Mouse (Mus musculus): ENCODE measurements around the gene Slc6a20a. TPM values are rescaled to one million over a fixed set of nuclear protein-coding genes. Genes with fewer than 3 reads are reported as not detected.

Slc6a20a gene
- polyA plus RNA-seq, 1 experiment from 2014 or later: 0.13 TPM

DNA sequence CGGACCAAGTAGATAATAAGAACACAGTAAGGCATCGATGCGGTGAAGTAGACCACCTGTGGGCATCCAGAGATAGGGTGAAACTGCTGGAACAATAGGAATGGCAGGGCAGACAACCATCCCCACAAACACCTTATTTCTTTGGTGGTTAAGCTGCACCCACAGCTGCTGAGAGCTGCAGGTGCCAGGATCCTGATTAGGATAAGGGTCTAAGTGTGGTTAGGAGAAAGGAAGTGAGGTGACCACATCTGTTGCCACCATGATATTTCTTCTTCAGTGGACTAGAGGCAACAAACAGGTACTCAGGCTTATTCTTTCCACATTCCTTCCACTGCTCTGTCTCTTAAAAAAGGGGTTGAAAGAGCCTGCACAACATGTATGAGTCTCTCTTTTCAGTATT lies 21.2 kb downstream of the Slc6a20a start:
- Histone ChIP-seq H3K4me3 (ENCODE audit: low read depth, low read length) (no peak overlapping the region), H3K27me3 (ENCODE audit: control insufficient read depth, insufficient read depth, low read length) (no peaks in the 10 kb centered on the region), H3K27ac (replicated peaks; ENCODE audit: low read depth, low read length) (no peak overlapping the region), H3K36me3 (replicated peaks; ENCODE audit: control insufficient read depth, insufficient read depth, low read depth, low read length) (no peaks in the 10 kb centered on the region), H3K9ac (replicated peaks; ENCODE audit: low read length) (no peak overlapping the region), H3K9me3 (replicated peaks; ENCODE audit: control insufficient read depth, low read length) (no peaks in the 10 kb centered on the region), H3K4me1 (ENCODE audit: control insufficient read depth, insufficient read depth, low read length) (no peaks in the 10 kb centered on the region), H3K4me2 (ENCODE audit: low read depth, low read length) (no peak overlapping the region)
- no peak for DNase-seq (ENCODE audit: low spot score)
- ATAC-seq (replicated peaks; ENCODE audit: insufficient number of reproducible peaks, low FRiP score, low TSS enrichment, low read depth): no peak
- 88% methylated on average over 3 of the region's 3 CpGs for WGBS

DNA sequence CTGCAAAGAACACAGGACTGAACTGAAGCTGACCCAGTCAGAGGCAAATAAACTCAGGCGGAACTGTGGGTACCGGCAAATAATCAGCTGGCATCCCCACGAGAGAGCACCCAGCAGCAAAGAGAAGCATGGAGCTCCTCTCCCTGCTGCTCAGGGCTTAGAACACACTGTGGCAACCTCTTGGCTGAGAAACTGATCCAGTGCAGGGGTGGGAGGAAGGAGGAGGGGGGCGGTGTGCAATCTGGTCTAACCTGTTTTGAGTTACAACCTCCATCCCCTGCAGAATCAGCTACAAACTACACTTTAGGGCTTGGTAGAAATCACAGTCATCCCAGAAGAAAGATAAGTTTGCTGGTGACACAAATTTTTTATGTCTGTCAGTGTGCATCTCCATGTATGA lies 27.3 kb downstream of the Slc6a20a start:
- 32% methylated on average over 4 of the region's 4 CpGs for WGBS
- no peak for ATAC-seq (replicated peaks; ENCODE audit: insufficient number of reproducible peaks, low FRiP score, low TSS enrichment, low read depth)
- H3K27me3 ChIP-seq (ENCODE audit: control insufficient read depth, insufficient read depth, low read length): no peaks in the 10 kb centered on the region
- no peak overlapping the region for H3K4me3 ChIP-seq (ENCODE audit: low read depth, low read length)
- peak; percentile 26 for DNase-seq (ENCODE audit: low spot score)
- no peak overlapping the region for H3K4me2 ChIP-seq (ENCODE audit: low read depth, low read length)
- no peaks in the 10 kb centered on the region for H3K36me3 ChIP-seq (replicated peaks; ENCODE audit: control insufficient read depth, insufficient read depth, low read depth, low read length)
- H3K9ac ChIP-seq (replicated peaks; ENCODE audit: low read length): no peak overlapping the region
- no peaks in the 10 kb centered on the region for H3K9me3 ChIP-seq (replicated peaks; ENCODE audit: control insufficient read depth, low read length)
- H3K4me1 ChIP-seq (ENCODE audit: control insufficient read depth, insufficient read depth, low read length): no peaks in the 10 kb centered on the region
- no peak overlapping the region for H3K27ac ChIP-seq (replicated peaks; ENCODE audit: low read depth, low read length)

DNA sequence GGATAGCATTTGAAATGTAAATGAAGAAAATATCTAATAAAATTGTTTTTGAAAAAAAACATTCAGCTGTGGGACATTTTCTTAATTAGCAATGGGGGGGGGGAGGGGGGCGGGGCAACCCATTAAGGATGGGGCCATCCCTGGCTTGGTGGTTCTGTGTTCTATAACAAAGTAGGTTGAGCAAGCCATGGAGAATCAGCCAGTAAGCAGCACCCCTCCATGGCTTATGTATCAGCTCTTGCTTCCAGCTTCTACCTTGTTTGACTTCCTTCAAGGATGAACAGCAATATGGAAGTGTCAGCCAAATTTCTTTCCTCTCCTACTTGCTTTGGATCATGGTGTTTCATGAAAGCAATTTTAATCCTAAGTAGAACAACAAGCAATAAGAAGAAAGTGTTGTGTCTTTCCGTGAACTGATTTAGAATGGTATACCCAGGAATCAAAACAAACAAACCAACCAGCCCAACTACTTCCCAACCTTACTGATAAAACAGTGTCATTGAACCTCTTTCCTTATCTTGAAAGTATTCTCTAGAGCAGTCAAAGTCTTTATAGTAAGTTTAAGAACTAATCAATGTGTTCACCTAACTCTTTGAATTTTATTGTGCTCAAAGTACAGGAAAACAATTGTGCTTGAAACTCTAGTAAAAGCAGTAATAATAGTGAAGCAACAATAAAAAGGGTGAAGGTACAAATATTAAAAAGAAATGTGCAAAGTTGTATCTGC lies 28.7 kb downstream of the Slc6a20a start:
- Histone ChIP-seq H3K9me3 (replicated peaks; ENCODE audit: control insufficient read depth, low read length) (no peaks in the 10 kb centered on the region), H3K27me3 (ENCODE audit: control insufficient read depth, insufficient read depth, low read length) (no peaks in the 10 kb centered on the region), H3K4me2 (ENCODE audit: low read depth, low read length) (no peak overlapping the region), H3K4me3 (ENCODE audit: low read depth, low read length) (no peak overlapping the region), H3K27ac (replicated peaks; ENCODE audit: low read depth, low read length) (no peak overlapping the region), H3K36me3 (replicated peaks; ENCODE audit: control insufficient read depth, insufficient read depth, low read depth, low read length) (no peaks in the 10 kb centered on the region), H3K4me1 (ENCODE audit: control insufficient read depth, insufficient read depth, low read length) (no peaks in the 10 kb centered on the region), H3K9ac (replicated peaks; ENCODE audit: low read length) (no peak overlapping the region)
- ATAC-seq (replicated peaks; ENCODE audit: insufficient number of reproducible peaks, low FRiP score, low TSS enrichment, low read depth) (no peak), DNase-seq (ENCODE audit: low spot score) (no peak)
- 91% methylated on average over 2 of the region's 2 CpGs for WGBS

DNA sequence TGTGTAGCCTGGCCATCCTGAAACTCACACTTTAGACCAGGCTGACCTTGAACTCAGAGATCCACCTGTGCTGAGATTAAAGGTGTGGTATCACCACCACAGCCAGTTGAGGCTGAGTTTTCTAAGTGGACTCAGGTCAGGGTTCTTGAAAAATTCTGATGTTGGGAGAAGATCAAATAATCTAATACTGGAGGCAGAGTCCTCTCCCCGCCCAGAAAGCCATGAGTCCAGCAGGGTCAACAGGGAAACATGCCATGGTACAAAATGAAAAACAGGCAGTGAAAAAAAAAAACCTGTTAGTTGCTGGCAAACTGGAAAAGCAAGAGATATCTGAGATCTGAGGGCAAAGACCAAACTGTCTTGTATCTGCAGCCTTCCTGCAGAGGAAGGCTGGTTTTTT lies 38.6 kb downstream of the Slc6a20a start:
- ATAC-seq (replicated peaks; ENCODE audit: insufficient number of reproducible peaks, low FRiP score, low TSS enrichment, low read depth): no peak
- Histone ChIP-seq H3K36me3 (replicated peaks; ENCODE audit: control insufficient read depth, insufficient read depth, low read depth, low read length) (no peaks in the 10 kb centered on the region), H3K4me2 (ENCODE audit: low read depth, low read length) (no peak overlapping the region), H3K4me1 (ENCODE audit: control insufficient read depth, insufficient read depth, low read length) (no peaks in the 10 kb centered on the region), H3K9ac (replicated peaks; ENCODE audit: low read length) (no peak overlapping the region), H3K4me3 (ENCODE audit: low read depth, low read length) (no peak overlapping the region), H3K27ac (replicated peaks; ENCODE audit: low read depth, low read length) (no peak overlapping the region), H3K9me3 (replicated peaks; ENCODE audit: control insufficient read depth, low read length) (no peaks in the 10 kb centered on the region), H3K27me3 (ENCODE audit: control insufficient read depth, insufficient read depth, low read length) (no peaks in the 10 kb centered on the region)
- DNase-seq (ENCODE audit: low spot score): no peak
- 67% methylated on average over 1 of the region's 1 CpGs for WGBS

DNA sequence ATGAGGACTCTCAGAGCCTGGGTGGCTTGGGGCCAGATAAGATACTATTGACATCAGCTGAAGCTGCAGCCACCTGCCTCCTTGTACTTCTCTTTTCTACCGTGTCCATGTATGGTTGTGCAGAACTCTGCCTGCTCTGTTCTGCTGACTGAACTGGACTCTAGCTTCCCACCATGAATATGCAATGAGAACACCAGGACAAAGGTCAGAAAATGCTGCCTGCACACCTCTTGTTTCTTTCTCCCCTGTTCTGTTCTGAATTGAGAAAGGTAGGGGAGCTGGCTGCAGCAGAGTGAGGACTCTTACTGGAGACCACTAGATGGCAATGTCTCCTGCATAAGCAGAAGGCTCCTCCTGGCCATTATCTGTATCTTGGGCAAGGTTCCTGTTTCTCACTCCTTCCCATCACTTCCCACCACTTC lies 40.0 kb downstream of the Slc6a20a start:
- Histone ChIP-seq H3K27ac (replicated peaks; ENCODE audit: low read depth, low read length) (no peak overlapping the region), H3K9me3 (replicated peaks; ENCODE audit: control insufficient read depth, low read length) (no peaks in the 10 kb centered on the region), H3K9ac (replicated peaks; ENCODE audit: low read length) (no peak overlapping the region), H3K27me3 (ENCODE audit: control insufficient read depth, insufficient read depth, low read length) (no peaks in the 10 kb centered on the region), H3K36me3 (replicated peaks; ENCODE audit: control insufficient read depth, insufficient read depth, low read depth, low read length) (no peaks in the 10 kb centered on the region), H3K4me2 (ENCODE audit: low read depth, low read length) (no peak overlapping the region), H3K4me3 (ENCODE audit: low read depth, low read length) (no peak overlapping the region), H3K4me1 (ENCODE audit: control insufficient read depth, insufficient read depth, low read length) (no peaks in the 10 kb centered on the region)
- ATAC-seq (replicated peaks; ENCODE audit: insufficient number of reproducible peaks, low FRiP score, low TSS enrichment, low read depth) (no peak), DNase-seq (ENCODE audit: low spot score) (peak; percentile 48)
- WGBS: 76% methylated on average over 1 of the region's 1 CpGs

DNA sequence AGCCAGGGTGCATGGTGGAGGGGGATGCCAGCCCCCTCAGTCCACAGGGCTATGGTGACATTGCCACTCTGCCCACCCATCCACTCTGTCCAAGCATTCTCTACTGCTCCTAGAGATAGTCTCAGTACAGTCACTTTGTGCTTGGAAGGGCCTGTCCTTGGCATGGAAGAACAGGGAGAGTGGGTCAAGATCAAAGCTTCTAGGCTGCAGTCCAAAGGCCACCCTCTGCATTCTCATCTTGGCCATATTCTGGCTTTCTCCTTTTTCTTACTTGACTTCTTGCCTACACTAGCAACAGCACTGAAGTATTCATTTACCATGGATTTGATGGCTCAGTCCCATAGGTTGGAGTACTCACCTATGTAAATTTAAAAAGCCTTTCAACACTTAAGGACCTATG lies 40.5 kb downstream of the Slc6a20a start:
- Histone ChIP-seq H3K27me3 (ENCODE audit: control insufficient read depth, insufficient read depth, low read length) (no peaks in the 10 kb centered on the region), H3K9me3 (replicated peaks; ENCODE audit: control insufficient read depth, low read length) (no peaks in the 10 kb centered on the region), H3K27ac (replicated peaks; ENCODE audit: low read depth, low read length) (no peak overlapping the region), H3K4me2 (ENCODE audit: low read depth, low read length) (no peak overlapping the region), H3K9ac (replicated peaks; ENCODE audit: low read length) (no peak overlapping the region), H3K4me1 (ENCODE audit: control insufficient read depth, insufficient read depth, low read length) (no peaks in the 10 kb centered on the region), H3K36me3 (replicated peaks; ENCODE audit: control insufficient read depth, insufficient read depth, low read depth, low read length) (no peaks in the 10 kb centered on the region), H3K4me3 (ENCODE audit: low read depth, low read length) (no peak overlapping the region)
- no peak for DNase-seq (ENCODE audit: low spot score)
- no peak for ATAC-seq (replicated peaks; ENCODE audit: insufficient number of reproducible peaks, low FRiP score, low TSS enrichment, low read depth)

DNA sequence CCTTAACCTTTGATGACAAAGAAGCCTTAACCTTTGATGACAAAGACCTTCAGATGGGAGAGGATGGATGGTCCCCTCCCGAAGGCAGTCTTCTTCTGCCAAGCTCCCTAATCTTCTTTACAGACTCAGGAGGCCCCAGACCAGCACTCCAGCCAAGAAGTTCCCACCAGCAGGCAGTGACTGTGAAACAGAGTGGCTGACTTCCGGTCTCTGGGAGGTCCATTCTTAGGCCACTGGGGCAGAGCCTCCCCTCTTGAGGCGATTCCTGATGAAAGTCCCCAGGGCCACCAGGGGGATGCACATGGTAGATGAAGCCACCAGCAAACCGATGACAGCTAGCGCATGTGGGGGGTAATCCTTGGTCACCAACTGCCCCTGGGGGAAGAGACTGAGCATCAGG lies 41.9 kb downstream of the Slc6a20a start:
- H3K4me2 ChIP-seq (ENCODE audit: low read depth, low read length): no peak overlapping the region
- no peaks in the 10 kb centered on the region for H3K9me3 ChIP-seq (replicated peaks; ENCODE audit: control insufficient read depth, low read length)
- H3K27ac ChIP-seq (replicated peaks; ENCODE audit: low read depth, low read length): no peak overlapping the region
- H3K27me3 ChIP-seq (ENCODE audit: control insufficient read depth, insufficient read depth, low read length): no peaks in the 10 kb centered on the region
- DNase-seq (ENCODE audit: low spot score) (no peak), ATAC-seq (replicated peaks; ENCODE audit: insufficient number of reproducible peaks, low FRiP score, low TSS enrichment, low read depth) (no peak)
- H3K4me3 ChIP-seq (ENCODE audit: low read depth, low read length): no peak overlapping the region
- WGBS: 76% methylated on average over 5 of the region's 5 CpGs
- no peak overlapping the region for H3K9ac ChIP-seq (replicated peaks; ENCODE audit: low read length)
- no peaks in the 10 kb centered on the region for H3K4me1 ChIP-seq (ENCODE audit: control insufficient read depth, insufficient read depth, low read length)
- H3K36me3 ChIP-seq (replicated peaks; ENCODE audit: control insufficient read depth, insufficient read depth, low read depth, low read length): no peaks in the 10 kb centered on the region

DNA sequence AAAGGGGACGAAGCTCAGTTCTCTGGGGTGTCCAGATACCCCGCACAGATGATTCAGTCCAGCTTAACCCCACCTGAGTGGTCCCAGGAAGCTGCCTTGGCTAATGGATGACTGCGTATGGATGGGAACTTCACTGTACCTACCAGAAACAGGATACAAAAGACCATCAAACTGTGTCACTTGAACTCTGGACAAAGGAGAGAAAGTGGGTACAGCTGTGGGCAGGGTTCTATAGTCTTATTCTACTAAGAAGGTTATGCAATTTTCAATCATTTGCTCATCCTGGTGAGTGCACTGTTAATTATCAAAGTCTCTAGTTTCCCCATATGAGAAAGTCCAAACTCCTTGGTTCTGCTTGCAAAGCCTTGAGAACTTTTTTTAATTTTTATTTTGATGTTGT lies 45.7 kb downstream of the Slc6a20a start:
- Histone ChIP-seq H3K4me1 (ENCODE audit: control insufficient read depth, insufficient read depth, low read length) (no peaks in the 10 kb centered on the region), H3K9ac (replicated peaks; ENCODE audit: low read length) (no peak overlapping the region), H3K27ac (replicated peaks; ENCODE audit: low read depth, low read length) (no peak overlapping the region), H3K4me2 (ENCODE audit: low read depth, low read length) (no peak overlapping the region), H3K4me3 (ENCODE audit: low read depth, low read length) (no peak overlapping the region), H3K36me3 (replicated peaks; ENCODE audit: control insufficient read depth, insufficient read depth, low read depth, low read length) (no peaks in the 10 kb centered on the region), H3K27me3 (ENCODE audit: control insufficient read depth, insufficient read depth, low read length) (no peaks in the 10 kb centered on the region), H3K9me3 (replicated peaks; ENCODE audit: control insufficient read depth, low read length) (no peaks in the 10 kb centered on the region)
- 81% methylated on average over 3 of the region's 3 CpGs for WGBS
- DNase-seq (ENCODE audit: low spot score): no peak
- ATAC-seq (replicated peaks; ENCODE audit: insufficient number of reproducible peaks, low FRiP score, low TSS enrichment, low read depth): no peak

Data from embryonic facial prominence, embryonic 11.5 days (tissue).